Mouse (Mus musculus) heart, embryonic 13.5 days (tissue): ENCODE results near the gene Mrpl49. TPM values are rescaled to one million over a fixed set of nuclear protein-coding genes. Genes with fewer than 3 reads are reported as not detected.

ENCODE experiments used
- ATAC-seq: fragments of 200-750 bp; cut with Nextera tagmentation; 2 replicates; pipeline ENCODE4 v1.8.0; 2017; ENCODE audit warnings: moderate TSS enrichment; ENCODE audit not compliant: insufficient number of reproducible peaks, low FRiP score, low TSS enrichment; ENCODE audit errors: extremely low read depth
- H3K27ac ChIP-seq: fragments of 300-500 bp; sonication (generic); replicated peaks from 2 replicates; pipeline ENCODE4 v1.5.1; 2015; ENCODE audit warnings: moderate library complexity, mild to moderate bottlenecking, inconsistent platforms
- H3K27me3 ChIP-seq: fragments of 300-500 bp; sonication (generic); replicated peaks from 2 replicates; pipeline ENCODE4 v1.6.1; 2015; ENCODE audit warnings: mild to moderate bottlenecking, inconsistent platforms
- H3K36me3 ChIP-seq: fragments of 300-500 bp; sonication (generic); 2 replicates; pipeline ENCODE4 v1.6.1; 2015; ENCODE audit warnings: mild to moderate bottlenecking, inconsistent platforms
- H3K4me1 ChIP-seq: fragments of 300-500 bp; sonication (generic); 2 replicates; pipeline ENCODE4 v1.6.1; 2015; ENCODE audit warnings: inconsistent platforms
- H3K4me2 ChIP-seq: fragments of 300-500 bp; sonication (generic); 2 replicates; pipeline ENCODE4 v1.6.1; 2015; ENCODE audit warnings: inconsistent platforms, mild to moderate bottlenecking, moderate library complexity
- H3K4me3 ChIP-seq: fragments of 300-500 bp; sonication (generic); 2 replicates; pipeline ENCODE4 v1.5.1; 2015; ENCODE audit warnings: moderate library complexity, mild to moderate bottlenecking, inconsistent platforms
- H3K9ac ChIP-seq: fragments of 300-500 bp; sonication (generic); 2 replicates; pipeline ENCODE4 v1.6.1; 2015; ENCODE audit warnings: inconsistent platforms, mild to moderate bottlenecking, moderate library complexity
- H3K9me3 ChIP-seq: fragments of 300-500 bp; sonication (generic); 2 replicates; pipeline ENCODE4 v1.6.1; 2016; ENCODE audit warnings: inconsistent platforms
- WGBS: fragments of 180-500 bp; shearing (Covaris S2); methylation state at CpG from one replicate; pipeline ENCODE4 v1.1.7; 2015; ENCODE audit warnings: mixed read lengths; 5-methylcytosine and 5-hydroxymethylcytosine counted together
- polyA plus RNA-seq: library from polyadenylated mRNA; unstranded; fragments of >200 nt; fragmentation: Nextera tagmentation; extraction: Ambion mirVana; gene quantifications from 2 replicates; pipeline ENCODE4 v1.2.1, GENCODE M21; 2015

The Mrpl49 gene
- polyA plus RNA-seq, 1 experiment from 2014 or later = 59.8 TPM

DNA sequence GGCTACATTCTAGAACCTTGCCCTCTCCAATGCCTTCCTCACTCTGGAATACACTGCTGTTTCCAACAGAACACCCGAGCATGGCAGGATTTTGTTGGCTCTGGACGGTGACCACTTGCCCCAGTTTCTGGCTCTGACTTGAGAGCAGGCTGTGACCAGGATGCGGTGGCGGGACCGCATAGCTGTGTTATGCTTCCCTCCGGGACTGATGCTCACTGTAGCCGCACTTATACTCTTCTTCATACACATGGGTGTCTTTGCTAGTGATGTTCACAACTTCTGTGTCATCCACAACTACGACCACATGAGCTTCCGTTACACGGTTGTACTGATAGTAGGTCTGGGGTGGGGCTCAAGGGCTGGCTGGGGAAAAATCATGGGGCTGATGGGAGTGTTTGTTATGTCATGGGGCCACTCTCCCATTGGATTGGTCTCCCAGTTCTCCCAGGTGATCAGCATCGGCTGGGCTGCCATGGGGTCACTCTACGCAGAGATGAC lies 22.4 kb upstream of the Mrpl49 start, which contains the start of gene Tmem262:
Tmem262 (plus strand) TSS at position 51 of the 498 bp plus-strand sequence.
- ATAC-seq = no peak
- H3K36me3 ChIP-seq = peaks cover 40% of the 10 kb centered on the region
- WGBS = 89% methylated on average over 12 of the region's 12 CpGs

DNA sequence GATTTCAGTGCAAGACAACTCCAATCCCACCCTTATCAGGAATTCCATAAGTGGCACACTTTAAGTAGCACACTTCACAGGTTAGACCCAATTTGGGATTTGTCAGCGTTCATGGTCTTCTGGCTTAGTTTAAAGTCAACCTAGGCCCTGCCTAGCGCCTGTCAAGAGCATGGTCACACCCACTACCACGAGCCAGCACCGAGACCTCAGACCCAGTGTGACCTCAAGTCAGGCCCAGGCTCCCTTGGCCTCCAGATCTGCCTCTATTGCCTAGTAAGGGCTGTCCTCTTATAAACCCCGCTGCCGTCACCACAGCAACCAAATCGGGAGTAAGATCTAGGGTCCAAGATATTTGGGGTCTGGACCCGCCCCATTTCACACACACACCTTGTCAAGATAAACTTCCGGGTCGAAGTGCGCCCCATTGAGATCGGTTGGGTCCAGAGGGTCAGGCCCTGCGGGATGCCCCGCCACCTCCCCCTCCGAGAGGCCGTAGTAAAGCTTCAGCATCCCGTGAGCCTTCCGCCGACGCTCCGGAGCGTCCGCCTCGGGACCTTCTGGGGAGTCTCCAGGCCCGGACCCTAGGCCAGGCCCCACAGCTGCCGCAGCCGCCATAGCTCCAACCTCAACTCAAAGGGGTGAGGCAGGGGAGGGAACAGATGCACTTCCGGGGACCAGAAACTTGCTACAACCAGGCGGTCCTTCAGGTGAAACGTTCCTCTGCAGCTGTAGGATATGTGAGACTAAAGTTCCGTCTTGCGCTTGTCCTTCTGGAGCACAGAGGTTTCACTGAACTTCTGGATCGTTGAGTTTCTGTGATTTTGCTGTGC lies 19.2 kb upstream of the Mrpl49 start, which contains the start of gene Vps51:
Vps51 (minus strand) TSS at position 668 of the 830 bp plus-strand sequence.
- H3K27me3 ChIP-seq = no peaks in the 10 kb centered on the region
- H3K9ac ChIP-seq = peak within 1 kb of the TSS; percentile 82
- H3K4me3 ChIP-seq = peak within 1 kb of the TSS; percentile 72
- peaks cover 13% of the 10 kb centered on the region for H3K4me1 ChIP-seq
- peaks cover 53% of the 10 kb centered on the region for H3K36me3 ChIP-seq
- H3K9me3 ChIP-seq = no peaks in the 10 kb centered on the region
- peak within 1 kb of the TSS; percentile 79 for H3K4me2 ChIP-seq
- WGBS = 1% methylated on average over 33 of the region's 33 CpGs
- ATAC-seq = peak; percentile 45
- peak within 1 kb of the TSS; percentile 69 for H3K27ac ChIP-seq

More for the DNA sequence above, 22.4 kb upstream of the Mrpl49 start, which contains the start of gene Tmem262:
- no peak within 1 kb of the TSS for H3K4me3 ChIP-seq
- H3K9me3 ChIP-seq = no peaks in the 10 kb centered on the region
- H3K27ac ChIP-seq = no peak within 1 kb of the TSS
- no peaks in the 10 kb centered on the region for H3K27me3 ChIP-seq
- H3K4me1 ChIP-seq = peaks cover 25% of the 10 kb centered on the region
- H3K4me2 ChIP-seq = no peak within 1 kb of the TSS
- no peak within 1 kb of the TSS for H3K9ac ChIP-seq

DNA sequence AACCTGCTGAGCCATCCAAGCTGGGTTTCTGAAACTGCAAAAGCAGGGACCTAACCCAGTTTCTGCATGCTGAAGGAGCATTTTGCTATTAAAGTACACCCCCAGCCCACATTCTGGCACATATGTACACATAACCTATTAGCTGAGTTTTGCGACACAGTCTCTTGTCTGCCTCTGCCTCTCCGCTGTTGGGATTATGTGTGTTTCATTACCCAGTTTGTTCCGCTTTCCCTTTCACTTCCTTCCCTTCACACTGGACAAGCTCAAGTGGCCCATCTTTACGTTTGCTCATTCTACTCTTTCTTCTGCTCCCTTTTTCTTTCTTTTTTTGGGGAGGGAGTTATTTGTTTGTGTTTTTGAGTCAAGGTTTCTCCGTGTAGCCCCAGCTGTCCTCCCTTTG lies 16.3 kb upstream of the Mrpl49 start:
- H3K27me3 ChIP-seq = no peaks in the 10 kb centered on the region
- H3K4me1 ChIP-seq = peaks cover 13% of the 10 kb centered on the region
- no peak overlapping the region for H3K27ac ChIP-seq
- WGBS = 92% methylated on average over 5 of the region's 5 CpGs
- H3K9ac ChIP-seq = no peak overlapping the region
- no peak for ATAC-seq
- no peaks in the 10 kb centered on the region for H3K9me3 ChIP-seq
- no peak overlapping the region for H3K4me3 ChIP-seq
- H3K4me2 ChIP-seq = no peak overlapping the region
- peaks cover 57% of the 10 kb centered on the region for H3K36me3 ChIP-seq

DNA sequence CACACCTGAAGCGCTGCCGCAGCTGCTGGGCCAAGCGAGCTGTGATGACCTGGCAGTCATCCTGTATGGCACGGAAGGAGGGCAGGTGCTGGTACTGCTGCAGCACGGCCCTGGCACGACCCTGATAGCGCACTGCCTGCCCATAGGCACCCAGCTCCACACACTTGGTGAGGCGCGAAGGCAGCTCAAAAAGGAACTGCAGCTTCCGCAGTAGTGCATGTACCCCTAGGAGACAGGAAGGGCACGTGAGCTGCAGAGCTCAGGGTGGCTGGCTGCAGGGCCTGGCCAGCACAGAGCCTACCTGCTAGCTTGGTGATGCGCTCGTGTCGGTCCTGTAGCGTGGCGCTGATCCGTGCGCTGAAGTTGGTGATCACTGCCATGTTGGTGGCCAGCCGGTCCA lies 13.7 kb upstream of the Mrpl49 start:
- Histone ChIP-seq H3K4me2 (no peak overlapping the region), H3K4me3 (no peak overlapping the region), H3K36me3 (peaks cover 63% of the 10 kb centered on the region), H3K27ac (no peak overlapping the region), H3K9me3 (no peaks in the 10 kb centered on the region), H3K9ac (no peak overlapping the region), H3K4me1 (peaks cover 26% of the 10 kb centered on the region), H3K27me3 (no peaks in the 10 kb centered on the region)
- WGBS = 89% methylated on average over 19 of the region's 19 CpGs
- ATAC-seq = no peak

DNA sequence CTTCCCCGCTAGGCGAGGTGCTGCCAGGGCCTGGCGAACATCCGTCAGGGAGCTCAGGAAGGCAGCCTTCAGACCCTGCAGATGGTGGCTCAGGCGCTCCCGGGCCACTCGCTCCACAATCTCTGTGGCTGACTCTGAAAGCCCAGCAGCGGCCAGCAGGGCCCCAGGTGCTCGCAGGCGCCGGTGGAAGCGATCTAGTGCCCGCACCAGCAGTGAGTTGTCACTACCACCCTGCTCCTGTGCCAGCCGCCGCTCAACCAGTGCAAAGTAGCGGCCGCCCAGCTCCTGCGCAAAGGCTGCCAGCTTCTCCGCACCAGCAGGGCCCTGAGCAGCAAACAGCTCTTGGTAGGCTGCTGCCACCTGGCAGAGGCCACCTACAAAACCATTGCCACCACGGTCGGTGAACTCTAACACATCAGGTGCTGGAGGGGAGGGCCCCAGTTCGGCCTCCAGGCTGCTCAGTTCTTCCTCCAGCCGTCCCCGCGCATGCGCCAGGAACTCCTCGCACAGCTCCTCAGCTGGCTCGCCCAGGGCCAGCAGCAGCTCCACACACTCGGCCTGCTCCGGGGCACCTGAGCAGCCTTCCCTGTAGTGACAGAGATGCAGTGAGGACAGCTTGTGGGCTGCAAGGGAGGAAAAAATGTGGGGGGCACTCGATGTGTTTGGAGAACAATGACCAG lies 13.1 kb upstream of the Mrpl49 start:
- Histone ChIP-seq H3K9me3 (no peaks in the 10 kb centered on the region), H3K4me1 (peaks cover 23% of the 10 kb centered on the region), H3K27ac (no peak overlapping the region), H3K4me2 (no peak overlapping the region), H3K27me3 (no peaks in the 10 kb centered on the region), H3K9ac (no peak overlapping the region), H3K4me3 (no peak overlapping the region), H3K36me3 (peaks cover 63% of the 10 kb centered on the region)
- 91% methylated on average over 31 of the region's 31 CpGs for WGBS
- ATAC-seq = no peak

DNA sequence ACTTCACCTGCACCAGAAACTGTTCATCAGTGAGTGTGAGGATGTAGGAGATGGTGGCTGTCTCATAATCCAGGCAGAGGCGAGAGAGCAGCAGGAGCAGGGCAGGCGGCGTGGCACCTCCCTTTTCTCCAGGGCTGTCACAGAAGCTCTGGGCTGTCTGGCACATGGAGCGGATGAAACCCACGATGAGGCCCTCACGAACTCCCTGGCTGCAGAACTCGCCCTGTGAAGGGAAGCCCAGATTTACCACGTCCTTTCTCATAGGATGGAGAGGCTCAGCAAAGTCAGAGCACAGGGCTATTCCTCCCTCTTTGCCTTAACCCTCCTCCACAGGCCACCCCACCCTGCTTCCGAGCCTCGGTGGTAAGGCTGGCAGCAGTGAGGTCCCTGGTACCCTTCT lies 12.3 kb upstream of the Mrpl49 start:
- Histone ChIP-seq H3K9ac (no peak overlapping the region), H3K27ac (no peak overlapping the region), H3K4me1 (peaks cover 23% of the 10 kb centered on the region), H3K36me3 (peaks cover 58% of the 10 kb centered on the region), H3K9me3 (no peaks in the 10 kb centered on the region), H3K4me2 (no peak overlapping the region), H3K27me3 (no peaks in the 10 kb centered on the region), H3K4me3 (no peak overlapping the region)
- WGBS = 88% methylated on average over 10 of the region's 10 CpGs
- no peak for ATAC-seq

DNA sequence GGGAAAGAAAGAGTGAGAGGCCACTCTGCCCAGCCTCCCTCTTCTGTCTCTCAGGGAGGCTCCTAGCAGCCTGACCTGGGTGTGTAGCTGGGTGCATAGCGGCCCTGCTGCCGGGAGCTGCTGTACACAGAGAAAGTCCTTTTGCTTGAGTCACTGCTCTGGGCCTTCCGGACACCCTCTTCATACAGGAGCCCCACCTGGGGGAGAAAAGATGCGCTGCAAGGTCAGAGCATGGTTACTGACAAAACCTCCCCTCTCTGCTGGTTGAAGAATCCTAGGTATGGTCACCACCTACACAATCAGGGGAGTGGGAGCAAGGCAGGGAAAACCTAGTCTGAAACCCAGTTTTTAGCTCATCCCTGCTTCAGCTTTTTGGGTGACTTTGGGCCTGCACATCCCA lies 11.4 kb upstream of the Mrpl49 start:
- Histone ChIP-seq H3K4me1 (peaks cover 23% of the 10 kb centered on the region), H3K27ac (no peak overlapping the region), H3K27me3 (no peaks in the 10 kb centered on the region), H3K9me3 (no peaks in the 10 kb centered on the region), H3K36me3 (peaks cover 50% of the 10 kb centered on the region), H3K9ac (no peak overlapping the region), H3K4me3 (no peak overlapping the region), H3K4me2 (no peak overlapping the region)
- no peak for ATAC-seq
- 73% methylated on average over 4 of the region's 4 CpGs for WGBS

DNA sequence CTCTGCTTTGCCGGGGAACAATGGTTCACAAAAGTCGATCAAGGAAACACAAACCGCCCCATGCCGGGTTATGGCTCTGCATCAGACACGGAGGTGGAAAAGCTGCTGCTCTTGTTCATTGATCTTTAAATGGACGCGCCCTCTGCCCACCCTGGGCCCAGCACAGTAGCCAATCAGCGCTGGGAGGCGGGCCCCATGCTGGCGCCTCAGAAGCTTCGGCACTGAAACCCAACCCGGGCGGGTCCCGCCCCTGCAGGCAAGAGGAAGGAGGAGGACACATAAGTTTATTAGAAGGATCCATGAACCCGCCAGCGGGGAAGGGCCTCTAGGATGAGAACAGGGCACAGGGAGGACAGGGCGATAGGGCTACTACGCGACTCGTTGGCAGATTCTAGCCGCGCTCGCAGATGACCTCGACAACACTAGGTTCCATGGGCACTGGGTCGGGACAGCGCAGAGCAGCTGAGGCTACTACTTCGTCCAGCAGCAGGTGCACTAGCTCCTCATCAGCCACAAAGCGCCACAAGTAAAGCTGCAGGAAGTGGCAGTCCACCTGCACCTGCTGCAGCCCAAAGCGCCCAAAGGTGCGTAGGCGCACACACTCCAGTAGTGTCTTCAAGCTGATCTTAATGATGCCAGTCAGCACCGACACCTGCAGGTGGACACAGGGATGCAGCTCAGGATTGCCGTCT lies 10.3 kb upstream of the Mrpl49 start, which contains the start of gene Tm7sf2:
Tm7sf2 (minus strand) TSS at position 650 of the 692 bp plus-strand sequence.
- ATAC-seq = peak; percentile 78
- Histone ChIP-seq H3K4me3 (peak within 1 kb of the TSS; percentile 58), H3K4me1 (peaks cover 25% of the 10 kb centered on the region), H3K9ac (peak within 1 kb of the TSS; percentile 79), H3K4me2 (peak within 1 kb of the TSS; percentile 99), H3K36me3 (peaks cover 39% of the 10 kb centered on the region), H3K27ac (peak within 1 kb of the TSS; percentile 74), H3K9me3 (no peaks in the 10 kb centered on the region), H3K27me3 (no peaks in the 10 kb centered on the region)
- 11% methylated on average over 33 of the region's 33 CpGs for WGBS

DNA sequence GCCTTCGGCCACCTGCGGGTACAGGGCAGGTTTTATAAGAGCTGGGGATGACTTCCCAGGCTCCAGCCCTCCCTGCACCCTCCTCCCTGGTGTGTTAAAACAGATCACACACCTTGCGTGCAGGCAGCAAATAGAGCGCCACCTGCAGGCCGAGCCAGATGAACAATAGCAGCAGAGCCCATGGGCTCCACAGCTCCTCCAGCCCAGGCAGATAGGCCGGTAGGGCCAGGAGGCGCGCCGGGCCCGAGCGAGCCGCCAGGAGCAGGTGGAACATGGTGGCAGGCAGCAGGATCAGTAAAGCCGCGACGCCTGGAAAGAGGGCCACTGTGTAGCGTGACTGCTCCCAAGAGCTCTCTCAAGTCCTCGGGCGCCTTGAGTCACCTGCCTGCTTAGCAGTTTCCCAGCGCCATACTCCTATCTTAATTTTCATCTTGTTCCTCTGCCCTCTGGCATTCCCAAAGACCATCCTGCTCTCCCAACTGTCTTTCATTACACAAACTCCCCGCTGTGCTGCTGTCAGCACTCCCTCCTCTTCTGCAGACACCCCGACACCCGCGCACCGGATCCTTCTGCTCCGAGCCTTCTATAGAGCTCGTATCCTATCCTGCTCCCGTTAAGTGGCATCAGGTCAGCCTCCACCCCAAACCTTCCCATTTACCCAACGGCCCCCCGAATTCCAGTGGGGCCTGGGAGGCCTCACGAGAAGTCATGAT lies 9.6 kb upstream of the Mrpl49 start:
- ATAC-seq = 0 out of 2 replicates have a peak, but pooled peaks have one; percentile 10
- H3K27ac ChIP-seq = peak overlapping the region; percentile 74
- 1% methylated on average over 30 of the region's 30 CpGs for WGBS
- H3K9ac ChIP-seq = peak overlapping the region; percentile 79
- peak overlapping the region; percentile 99 for H3K4me2 ChIP-seq
- peak overlapping the region; percentile 58 for H3K4me3 ChIP-seq
- H3K27me3 ChIP-seq = no peaks in the 10 kb centered on the region
- H3K9me3 ChIP-seq = no peaks in the 10 kb centered on the region
- peaks cover 35% of the 10 kb centered on the region for H3K36me3 ChIP-seq
- H3K4me1 ChIP-seq = peaks cover 32% of the 10 kb centered on the region

DNA sequence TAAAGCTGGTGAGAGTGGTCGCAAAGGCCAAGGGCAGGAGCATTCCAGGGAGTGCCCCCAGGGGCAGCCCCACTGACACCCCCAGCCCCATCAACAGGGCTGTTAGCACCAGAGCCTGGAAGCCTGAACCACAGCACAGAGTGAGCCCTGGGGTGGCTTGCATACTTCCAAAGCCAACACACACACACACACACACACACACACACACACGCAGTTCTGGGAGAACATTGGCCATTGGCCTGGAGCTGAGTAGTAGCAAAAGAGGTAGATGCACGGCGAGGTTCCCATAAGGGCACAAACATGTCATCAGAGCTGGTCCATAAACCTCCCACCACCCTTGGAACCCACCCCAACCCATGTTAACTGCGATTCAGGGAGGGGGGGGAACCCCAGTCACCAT lies 9.0 kb upstream of the Mrpl49 start:
- no peaks in the 10 kb centered on the region for H3K27me3 ChIP-seq
- H3K4me1 ChIP-seq = peaks cover 36% of the 10 kb centered on the region
- 31% methylated on average over 5 of the region's 5 CpGs for WGBS
- peaks cover 33% of the 10 kb centered on the region for H3K36me3 ChIP-seq
- H3K27ac ChIP-seq = peak overlapping the region; percentile 74; the same call in 1 of the 2 replicates
- peak overlapping the region; percentile 58 for H3K4me3 ChIP-seq
- H3K4me2 ChIP-seq = peak overlapping the region; percentile 99
- ATAC-seq = no peak
- peak overlapping the region; percentile 79 for H3K9ac ChIP-seq
- no peaks in the 10 kb centered on the region for H3K9me3 ChIP-seq
